Mouse (Mus musculus) intestine, embryonic 15.5 days (tissue): ENCODE data around the gene Lrpprc. TPM values are rescaled to one million over a fixed set of nuclear protein-coding genes. Genes with fewer than 3 reads are reported as not detected.

Source experiments
- ATAC-seq: fragments of 200-750 bp; cut with Nextera tagmentation; 2 replicates; pipeline ENCODE4 v1.8.0; 2017; ENCODE audit warnings: moderate TSS enrichment, moderate library complexity
- H3K27ac ChIP-seq: fragments of 300-500 bp; sonication (generic); 2 replicates; pipeline ENCODE4 v1.5.1; 2015; ENCODE audit warnings: mild to moderate bottlenecking, inconsistent platforms
- H3K27me3 ChIP-seq: fragments of 300-500 bp; sonication (generic); replicated peaks from 2 replicates; pipeline ENCODE4 v1.6.1; 2015; ENCODE audit warnings: inconsistent platforms
- H3K36me3 ChIP-seq: fragments of 300-500 bp; sonication (generic); 2 replicates; pipeline ENCODE4 v1.6.1; 2015; ENCODE audit warnings: inconsistent platforms
- H3K4me1 ChIP-seq: fragments of 300-500 bp; sonication (generic); replicated peaks from 2 replicates; pipeline ENCODE4 v1.6.1; 2015; ENCODE audit warnings: inconsistent platforms
- H3K4me2 ChIP-seq: fragments of 300-500 bp; sonication (generic); replicated peaks from 2 replicates; pipeline ENCODE4 v1.6.1; 2015; ENCODE audit warnings: mild to moderate bottlenecking, inconsistent platforms
- H3K4me3 ChIP-seq: fragments of 300-500 bp; sonication (generic); replicated peaks from 2 replicates; pipeline ENCODE4 v1.5.1; 2015; ENCODE audit warnings: inconsistent platforms
- H3K9ac ChIP-seq: fragments of 300-500 bp; sonication (generic); 2 replicates; pipeline ENCODE4 v1.6.1; 2015; ENCODE audit warnings: inconsistent platforms
- H3K9me3 ChIP-seq: fragments of 300-500 bp; sonication (generic); 2 replicates; pipeline ENCODE4 v1.6.1; 2016; ENCODE audit warnings: inconsistent platforms
- WGBS: fragments of 180-500 bp; shearing (Covaris S2); methylation state at CpG from one replicate; pipeline ENCODE4 v1.1.7; 2015; 5-methylcytosine and 5-hydroxymethylcytosine counted together
- polyA plus RNA-seq: library from polyadenylated mRNA; unstranded; fragments of >200 nt; fragmentation: Nextera tagmentation; extraction: Ambion mirVana; gene quantifications from 2 replicates; pipeline ENCODE4 v1.2.1, GENCODE M21; 2015

Gene Lrpprc
- polyA plus RNA-seq, 1 experiment from 2014 or later, result 57.0 TPM

- Histone ChIP-seq H3K27ac (no peak overlapping the region), H3K4me1 (0 out of 2 replicates have a peak, but pooled peaks cover 13% of the 10 kb centered on the region), H3K4me2 (peak overlapping the region; percentile 74), H3K4me3 (no peak overlapping the region), H3K9me3 (no peaks in the 10 kb centered on the region), H3K36me3 (no peaks in the 10 kb centered on the region), H3K27me3 (no peaks in the 10 kb centered on the region), H3K9ac (no peak overlapping the region)
- ATAC-seq, result no peak
- WGBS, result 89% methylated on average over 20 of the region's 20 CpGs
These were observed 2.0 kb downstream of the Lrpprc start for GRCm38 (mm10) chr17:84788376-84789125.

DNA sequence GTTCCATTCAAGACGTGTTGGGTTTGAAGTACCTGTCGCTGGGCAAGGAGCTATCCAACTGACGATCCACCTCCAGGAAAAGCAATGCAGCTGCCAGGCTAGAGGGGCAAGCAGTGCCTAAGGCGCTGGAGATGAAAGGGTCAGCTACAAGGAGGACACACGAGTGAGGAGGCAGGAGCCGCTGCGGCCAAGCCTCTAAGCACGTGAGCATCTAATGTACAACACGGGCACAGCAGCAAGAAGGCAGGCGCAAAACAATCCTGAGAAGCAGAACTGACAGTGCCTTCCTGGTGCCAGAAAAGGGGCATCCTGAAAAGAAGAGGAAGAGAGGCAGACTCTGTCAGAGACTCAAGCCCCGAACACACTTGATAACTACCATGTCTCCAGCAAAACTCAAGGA, 3.1 kb downstream of the Lrpprc start:
- 88% methylated on average over 11 of the region's 11 CpGs for WGBS
- Histone ChIP-seq H3K27me3 (no peaks in the 10 kb centered on the region), H3K4me1 (0 out of 2 replicates have a peak, but pooled peaks cover 13% of the 10 kb centered on the region), H3K9ac (no peak overlapping the region), H3K36me3 (no peaks in the 10 kb centered on the region), H3K9me3 (no peaks in the 10 kb centered on the region), H3K4me3 (no peak overlapping the region), H3K27ac (no peak overlapping the region), H3K4me2 (no peak overlapping the region)
- ATAC-seq, result no peak

GRCm38 (mm10) chr17:84786911-84787310, 3.7 kb downstream of the Lrpprc start:
- Histone ChIP-seq H3K27me3 (no peaks in the 10 kb centered on the region), H3K4me1 (0 out of 2 replicates have a peak, but pooled peaks cover 10% of the 10 kb centered on the region), H3K27ac (no peak overlapping the region), H3K4me3 (no peak overlapping the region), H3K9ac (no peak overlapping the region), H3K36me3 (no peaks in the 10 kb centered on the region), H3K9me3 (no peaks in the 10 kb centered on the region), H3K4me2 (no peak overlapping the region)
- 90% methylated on average over 8 of the region's 8 CpGs for WGBS
- ATAC-seq, result no peak

DNA sequence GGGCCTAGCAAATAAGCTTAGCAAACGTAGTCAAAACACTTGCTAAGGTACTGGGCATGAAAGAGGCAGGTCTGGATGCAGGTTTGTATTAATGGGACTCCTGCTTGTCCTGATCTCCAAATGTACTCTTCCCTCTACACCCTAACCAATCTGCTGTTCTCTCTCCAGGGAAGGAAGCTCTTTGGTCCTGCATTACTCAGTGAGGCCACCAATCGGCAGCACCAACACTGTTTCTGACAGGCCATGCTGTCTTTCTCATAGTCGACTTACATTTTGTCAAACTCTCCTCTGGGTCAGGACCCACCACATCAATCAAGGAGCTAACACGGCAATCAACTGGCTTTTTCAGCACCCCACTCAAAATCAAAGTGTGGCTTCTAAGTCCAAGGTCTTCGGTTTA, 5.4 kb downstream of the Lrpprc start:
- H3K27ac ChIP-seq, result no peak overlapping the region
- WGBS, result 84% methylated on average over 5 of the region's 5 CpGs
- no peaks in the 10 kb centered on the region for H3K27me3 ChIP-seq
- H3K4me1 ChIP-seq, result 0 out of 2 replicates have a peak, but pooled peaks cover 8% of the 10 kb centered on the region
- no peaks in the 10 kb centered on the region for H3K9me3 ChIP-seq
- ATAC-seq, result no peak
- no peak overlapping the region for H3K4me2 ChIP-seq
- no peak overlapping the region for H3K9ac ChIP-seq
- H3K4me3 ChIP-seq, result no peak overlapping the region
- no peaks in the 10 kb centered on the region for H3K36me3 ChIP-seq

GRCm38 (mm10) chr17:84783491-84783890, 7.1 kb downstream of the Lrpprc start:
- H3K27me3 ChIP-seq, result no peaks in the 10 kb centered on the region
- WGBS, result 87% methylated on average over 5 of the region's 5 CpGs
- no peak overlapping the region for H3K4me2 ChIP-seq
- H3K4me3 ChIP-seq, result no peak overlapping the region
- 0 out of 2 replicates have a peak, but pooled peaks cover 3% of the 10 kb centered on the region for H3K4me1 ChIP-seq
- H3K9me3 ChIP-seq, result no peaks in the 10 kb centered on the region
- ATAC-seq, result no peak
- no peak overlapping the region for H3K9ac ChIP-seq
- no peak overlapping the region for H3K27ac ChIP-seq
- no peaks in the 10 kb centered on the region for H3K36me3 ChIP-seq

GRCm38 (mm10) chr17:84780321-84780720, 10.3 kb downstream of the Lrpprc start:
- Histone ChIP-seq H3K9me3 (no peaks in the 10 kb centered on the region), H3K27me3 (no peaks in the 10 kb centered on the region), H3K4me2 (no peak overlapping the region), H3K4me3 (no peak overlapping the region), H3K9ac (no peak overlapping the region), H3K36me3 (no peaks in the 10 kb centered on the region; the same call in 1 of the 2 replicates), H3K4me1 (0 out of 2 replicates have a peak, but pooled peaks cover 3% of the 10 kb centered on the region), H3K27ac (no peak overlapping the region)
- 97% methylated on average over 6 of the region's 6 CpGs for WGBS
- ATAC-seq, result no peak

DNA sequence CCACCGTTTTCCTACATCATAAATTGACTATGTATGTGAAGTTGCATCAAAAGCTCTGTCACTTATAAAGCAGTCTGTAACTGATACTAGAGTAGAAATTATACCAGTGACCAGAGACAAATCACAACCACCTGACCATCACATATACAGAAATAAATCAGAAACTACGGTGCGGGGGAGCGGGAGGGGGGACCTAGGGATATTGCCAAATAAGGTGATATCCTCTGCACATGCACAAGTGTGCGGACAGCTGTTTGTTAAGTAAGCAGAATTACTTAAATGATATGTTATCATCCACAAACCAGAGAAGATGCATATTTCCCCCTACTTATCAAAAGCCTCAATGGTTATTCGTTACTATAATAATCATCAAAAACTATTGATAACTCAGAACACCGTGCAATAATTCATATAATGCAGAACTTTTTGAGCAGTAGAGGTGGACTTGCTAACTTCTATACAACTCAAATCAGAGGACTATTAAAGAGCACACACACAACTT, 12.1 kb downstream of the Lrpprc start:
- H3K4me1 ChIP-seq, result 0 out of 2 replicates have a peak, but pooled peaks cover 3% of the 10 kb centered on the region
- WGBS, result 55% methylated on average over 7 of the region's 7 CpGs
- ATAC-seq, result no peak
- H3K9me3 ChIP-seq, result no peaks in the 10 kb centered on the region
- H3K27me3 ChIP-seq, result no peaks in the 10 kb centered on the region
- H3K9ac ChIP-seq, result no peak overlapping the region
- H3K4me3 ChIP-seq, result no peak overlapping the region
- H3K36me3 ChIP-seq, result no peaks in the 10 kb centered on the region; the same call in 1 of the 2 replicates
- no peak overlapping the region for H3K27ac ChIP-seq
- H3K4me2 ChIP-seq, result no peak overlapping the region

DNA sequence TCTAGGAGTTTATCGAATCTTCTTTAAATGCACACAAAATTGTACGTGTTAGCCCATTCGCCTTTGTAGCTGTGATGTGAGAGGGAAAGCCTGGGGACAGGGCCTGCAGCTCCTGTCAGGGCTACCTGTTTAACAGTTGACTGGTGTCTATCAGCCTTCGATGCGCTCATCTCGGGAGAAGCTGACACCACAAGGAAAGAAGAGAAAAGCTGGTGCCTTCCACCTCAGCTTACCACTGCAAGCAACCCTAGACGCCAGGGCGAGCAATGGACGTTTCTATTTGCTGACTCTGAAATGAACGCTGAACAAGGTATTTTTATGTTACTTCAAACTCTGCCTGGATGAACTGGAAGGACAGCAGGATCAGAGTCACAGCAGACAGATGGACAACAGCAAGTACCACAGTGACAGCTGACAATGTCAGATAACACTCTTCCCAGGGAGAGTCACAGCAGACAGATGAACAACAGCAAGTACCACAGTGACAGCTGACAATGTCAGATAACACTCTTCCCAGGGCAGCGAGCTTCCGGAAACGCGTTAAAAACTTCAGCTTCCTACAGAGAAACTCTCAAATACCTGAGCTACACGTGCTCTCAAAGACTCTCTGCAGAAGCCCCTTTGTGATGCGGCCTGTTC, 14.1 kb downstream of the Lrpprc start:
- no peak overlapping the region for H3K4me2 ChIP-seq
- WGBS, result 79% methylated on average over 16 of the region's 16 CpGs
- H3K27ac ChIP-seq, result no peak overlapping the region
- no peaks in the 10 kb centered on the region for H3K9me3 ChIP-seq
- H3K4me3 ChIP-seq, result no peak overlapping the region
- H3K4me1 ChIP-seq, result 0 out of 2 replicates have a peak, but pooled peaks cover 3% of the 10 kb centered on the region
- peaks cover 3% of the 10 kb centered on the region; the same call in 1 of the 2 replicates for H3K36me3 ChIP-seq
- H3K9ac ChIP-seq, result no peak overlapping the region
- H3K27me3 ChIP-seq, result no peaks in the 10 kb centered on the region
- ATAC-seq, result peak; percentile 70; the same call in 1 of the 2 replicates

DNA sequence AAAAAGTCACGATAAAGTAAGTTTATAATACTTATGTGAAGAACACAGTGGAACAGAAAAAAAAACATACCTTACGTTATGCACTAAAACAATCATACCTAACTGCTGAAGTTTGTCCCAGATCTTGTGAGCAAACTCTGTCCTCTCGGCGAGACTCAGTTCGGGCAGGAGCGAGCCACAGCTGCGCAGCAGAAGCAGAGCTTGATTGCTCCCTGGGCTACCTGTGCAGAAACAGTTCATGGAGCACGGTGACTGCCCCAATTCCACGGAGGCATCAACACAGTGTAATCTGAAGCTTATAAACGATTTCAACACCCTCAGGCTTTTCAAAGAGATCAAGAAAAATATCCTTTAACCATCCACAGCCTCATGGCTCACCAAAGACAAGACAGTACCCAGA, 15.3 kb downstream of the Lrpprc start:
- WGBS, result 90% methylated on average over 10 of the region's 10 CpGs
- Histone ChIP-seq H3K4me3 (no peak overlapping the region), H3K27me3 (no peaks in the 10 kb centered on the region), H3K36me3 (peaks cover 3% of the 10 kb centered on the region; the same call in 1 of the 2 replicates), H3K27ac (no peak overlapping the region), H3K4me1 (0 out of 2 replicates have a peak, but pooled peaks cover 3% of the 10 kb centered on the region), H3K9ac (no peak overlapping the region), H3K4me2 (no peak overlapping the region), H3K9me3 (no peaks in the 10 kb centered on the region)
- ATAC-seq, result no peak

DNA sequence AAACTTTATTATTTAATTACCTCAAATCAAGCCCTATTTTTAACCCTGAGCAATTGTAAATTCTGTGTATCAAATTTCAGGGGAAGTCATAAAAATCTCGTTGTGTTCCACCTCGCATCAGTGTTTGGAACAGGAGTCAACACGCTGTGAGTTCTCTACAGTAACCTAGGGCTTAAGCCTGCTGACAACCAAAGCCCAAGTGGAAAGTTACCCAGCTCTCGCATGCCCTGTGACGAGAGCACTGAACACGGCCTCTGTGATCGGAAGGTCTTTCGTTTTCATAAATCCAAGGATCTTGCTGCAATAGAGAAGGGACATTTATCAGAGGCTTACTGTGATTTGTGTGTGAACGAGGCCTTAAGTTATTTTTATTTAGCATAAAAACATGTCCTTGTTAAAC, 18.7 kb downstream of the Lrpprc start:
- ATAC-seq, result no peak
- peaks cover 3% of the 10 kb centered on the region; the same call in 1 of the 2 replicates for H3K36me3 ChIP-seq
- no peak overlapping the region for H3K9ac ChIP-seq
- H3K4me2 ChIP-seq, result no peak overlapping the region
- no peak overlapping the region for H3K27ac ChIP-seq
- H3K27me3 ChIP-seq, result no peaks in the 10 kb centered on the region
- H3K9me3 ChIP-seq, result no peaks in the 10 kb centered on the region
- H3K4me1 ChIP-seq, result no peaks in the 10 kb centered on the region
- WGBS, result 92% methylated on average over 9 of the region's 9 CpGs
- no peak overlapping the region for H3K4me3 ChIP-seq

DNA sequence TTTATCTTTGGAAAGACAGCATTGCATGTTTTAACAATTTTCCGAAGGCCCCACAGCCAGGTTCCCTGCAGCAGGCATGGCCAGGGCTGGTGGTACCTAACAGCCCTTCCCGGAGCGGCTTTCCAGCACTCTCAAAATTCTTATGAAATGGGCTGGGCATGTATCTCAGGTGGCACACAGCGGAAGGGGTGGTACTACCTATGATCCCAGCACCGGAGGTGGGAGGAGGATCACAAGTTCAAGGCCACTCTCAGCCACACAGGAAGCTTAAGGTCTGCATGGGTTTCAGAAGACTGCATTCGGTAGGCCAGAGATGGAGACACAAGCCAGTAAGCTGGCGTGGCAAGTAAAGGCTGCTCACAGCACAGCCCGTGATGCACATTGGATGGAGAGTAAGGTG, 31.6 kb downstream of the Lrpprc start:
- Histone ChIP-seq H3K4me2 (no peak overlapping the region), H3K4me3 (no peak overlapping the region), H3K9ac (no peak overlapping the region), H3K27ac (no peak overlapping the region), H3K36me3 (peaks cover 17% of the 10 kb centered on the region; the same call in 1 of the 2 replicates), H3K27me3 (no peaks in the 10 kb centered on the region), H3K9me3 (no peaks in the 10 kb centered on the region), H3K4me1 (no peaks in the 10 kb centered on the region)
- no peak for ATAC-seq
- WGBS, result 87% methylated on average over 8 of the region's 8 CpGs

- Histone ChIP-seq H3K4me2 (no peak overlapping the region), H3K36me3 (peaks cover 14% of the 10 kb centered on the region; the same call in 1 of the 2 replicates), H3K27ac (no peak overlapping the region), H3K4me1 (no peaks in the 10 kb centered on the region), H3K9ac (no peak overlapping the region), H3K4me3 (no peak overlapping the region), H3K9me3 (no peaks in the 10 kb centered on the region), H3K27me3 (no peaks in the 10 kb centered on the region)
- ATAC-seq, result no peak
- 36% methylated on average over 10 of the region's 10 CpGs for WGBS
These were observed 32.2 kb downstream of the Lrpprc start for GRCm38 (mm10) chr17:84758374-84758773.
